Mouse (Mus musculus) forebrain, postnatal 0 days (tissue): ENCODE data around the gene Erh. TPM values are rescaled to one million over a fixed set of nuclear protein-coding genes. Genes with fewer than 3 reads are reported as not detected.
A peak's percentile ranks its signal among the peaks of the same experiment; 100 is the strongest.

ENCODE experiments used
- ATAC-seq: fragments of 200-750 bp; cut with Nextera tagmentation; 2 replicates; pipeline ENCODE4 v1.8.0; 2017; ENCODE audit warnings: mild to moderate bottlenecking, moderate library complexity
- DNase-seq: peaks from one replicate; pipeline ENCODE4 v3.0.0-alpha.2; 2015
- H3K27ac ChIP-seq: fragments of 300-500 bp; sonication (generic); 2 replicates; pipeline ENCODE4 v1.5.1; 2014; ENCODE audit warnings: low read depth, mild to moderate bottlenecking, antibody characterized with exemption, low read length, moderate library complexity, mixed read lengths
- H3K27me3 ChIP-seq: fragments of 300-500 bp; sonication (generic); 2 replicates; pipeline ENCODE4 v1.6.1; 2014; ENCODE audit warnings: mild to moderate bottlenecking, low read length, mixed read lengths; ENCODE audit not compliant: insufficient read depth
- H3K36me3 ChIP-seq: fragments of 300-500 bp; sonication (generic); 2 replicates; pipeline ENCODE4 v1.6.1; 2014; ENCODE audit warnings: mild to moderate bottlenecking, moderate library complexity; ENCODE audit not compliant: insufficient read depth
- H3K4me1 ChIP-seq: fragments of 300-500 bp; sonication (generic); 2 replicates; pipeline ENCODE4 v1.6.1; 2014; ENCODE audit warnings: antibody characterized with exemption; ENCODE audit not compliant: insufficient read depth
- H3K4me2 ChIP-seq: fragments of 300-500 bp; sonication (generic); 2 replicates; pipeline ENCODE4 v1.6.1; 2014; ENCODE audit warnings: low read depth, mild to moderate bottlenecking, moderate library complexity
- H3K4me3 ChIP-seq: fragments of 300-500 bp; sonication (generic); 2 replicates; pipeline ENCODE4 v1.5.1; 2014; ENCODE audit warnings: low read depth, low read length, mixed read lengths
- H3K9ac ChIP-seq: fragments of 300-500 bp; sonication (generic); 2 replicates; pipeline ENCODE4 v1.6.1; 2014; ENCODE audit warnings: mild to moderate bottlenecking
- H3K9me3 ChIP-seq: fragments of 300-500 bp; sonication (generic); 2 replicates; pipeline ENCODE4 v1.6.1; 2016; ENCODE audit warnings: low read length
- CTCF ChIP-seq: sonication (generic); IDR thresholded peaks from 2 replicates; pipeline ENCODE4 v1.5.1; 2016; ENCODE audit warnings: antibody characterized with exemption, control low read depth, low read depth
- WGBS: fragments of 180-500 bp; shearing (Covaris S2); extraction: QIAGEN DNeasy Blood & Tissue Kit; methylation state at CpG from one replicate; pipeline ENCODE4 v1.1.7; 2014; 5-methylcytosine and 5-hydroxymethylcytosine counted together
- polyA plus RNA-seq: library from polyadenylated mRNA; unstranded; fragments of >200 nt; fragmentation: Nextera tagmentation; extraction: Ambion mirVana; gene quantifications from 2 replicates; pipeline ENCODE4 v1.2.1, GENCODE M21; 2015
- total RNA-seq: library from RNA; depleted of rRNA; stranded (reverse); fragments of >200 nt; gene quantifications from 2 replicates; pipeline ENCODE4 v1.2.3, GENCODE M21; 2014

Erh gene
- total and polyA plus RNA-seq, 2 experiments from 2014 or later = 85.6 to 285 TPM

- H3K4me2 ChIP-seq = no peak overlapping the region
- 66% methylated on average over 6 of the region's 6 CpGs for WGBS
- H3K27me3 ChIP-seq = no peaks in the 10 kb centered on the region
- H3K9me3 ChIP-seq = no peaks in the 10 kb centered on the region
- H3K36me3 ChIP-seq = peaks cover 9% of the 10 kb centered on the region; the same call in 1 of the 2 replicates
- no peak for ATAC-seq
- TF ChIP-seq CTCF = no peak
- H3K4me3 ChIP-seq = no peak overlapping the region
- no peak overlapping the region for H3K27ac ChIP-seq
- DNase-seq = no peak
- no peak overlapping the region for H3K9ac ChIP-seq
- no peaks in the 10 kb centered on the region for H3K4me1 ChIP-seq
Observed at GRCm38 (mm10) chr12:80658661-80659060, 14.5 kb upstream of the Erh start.

GRCm38 (mm10) chr12:80654659-80655025, 10.5 kb upstream of the Erh start:
- Histone ChIP-seq H3K27me3 (no peaks in the 10 kb centered on the region), H3K9ac (no peak overlapping the region), H3K36me3 (no peaks in the 10 kb centered on the region), H3K27ac (no peak overlapping the region), H3K9me3 (no peaks in the 10 kb centered on the region), H3K4me1 (no peaks in the 10 kb centered on the region), H3K4me2 (no peak overlapping the region), H3K4me3 (no peak overlapping the region)
- 90% methylated on average over 3 of the region's 3 CpGs for WGBS
- ATAC-seq = no peak
- no peak for TF ChIP-seq CTCF
- no peak for DNase-seq

- WGBS = 77% methylated on average over 7 of the region's 7 CpGs
- H3K4me1 ChIP-seq = no peaks in the 10 kb centered on the region
Observed at GRCm38 (mm10) chr12:80653951-80654658, 10.0 kb upstream of the Erh start.

GRCm38 (mm10) chr12:80646377-80646776, 2.2 kb upstream of the Erh start:
- Histone ChIP-seq H3K4me3 (no peak overlapping the region), H3K9me3 (no peaks in the 10 kb centered on the region), H3K4me2 (peak overlapping the region; percentile 74), H3K27ac (no peak overlapping the region), H3K27me3 (no peaks in the 10 kb centered on the region), H3K9ac (no peak overlapping the region), H3K4me1 (peaks cover 28% of the 10 kb centered on the region), H3K36me3 (no peaks in the 10 kb centered on the region; the same call in 1 of the 2 replicates)
- no peak for TF ChIP-seq CTCF
- DNase-seq (no peak), ATAC-seq (no peak)
- WGBS = 93% methylated on average over 3 of the region's 3 CpGs

More at GRCm38 (mm10) chr12:80653951-80654658, 10.0 kb upstream of the Erh start:
- H3K9ac ChIP-seq = no peak overlapping the region
- no peaks in the 10 kb centered on the region for H3K36me3 ChIP-seq
- TF ChIP-seq CTCF = no peak
- no peaks in the 10 kb centered on the region for H3K27me3 ChIP-seq
- ATAC-seq (no peak), DNase-seq (no peak)
- no peak overlapping the region for H3K4me3 ChIP-seq
- no peaks in the 10 kb centered on the region for H3K9me3 ChIP-seq
- H3K4me2 ChIP-seq = no peak overlapping the region
- no peak overlapping the region for H3K27ac ChIP-seq

- Histone ChIP-seq H3K27me3 (no peaks in the 10 kb centered on the region), H3K4me3 (peak overlapping the region; percentile 94), H3K27ac (peak overlapping the region; percentile 94; the same call in 1 of the 2 replicates), H3K9me3 (no peaks in the 10 kb centered on the region), H3K36me3 (peaks cover 15% of the 10 kb centered on the region), H3K4me2 (peak overlapping the region; percentile 74), H3K9ac (peak overlapping the region; percentile 96), H3K4me1 (peaks cover 28% of the 10 kb centered on the region)
- ATAC-seq = no peak
- no peak for DNase-seq
- 9% methylated on average over 18 of the region's 18 CpGs for whole genome bisulfite sequencing
- TF ChIP-seq CTCF = no peak
Observed at GRCm38 (mm10) chr12:80644506-80644868, 346 bp upstream of the Erh start.

- Histone ChIP-seq H3K36me3 (peaks cover 28% of the 10 kb centered on the region), H3K27ac (peak overlapping the region; percentile 94), H3K9me3 (no peaks in the 10 kb centered on the region), H3K4me1 (peaks cover 28% of the 10 kb centered on the region), H3K4me3 (peak overlapping the region; percentile 94), H3K4me2 (peak overlapping the region; percentile 74), H3K27me3 (no peaks in the 10 kb centered on the region), H3K9ac (peak overlapping the region; percentile 96)
- DNase-seq = peak; percentile 52
- ATAC-seq = peak; percentile 70
- WGBS = 5% methylated on average over 47 of the region's 48 CpGs
- TF ChIP-seq CTCF = peak; percentile 70
Observed at GRCm38 (mm10) chr12:80642725-80643692, 1.1 kb downstream of the Erh start.

- Histone ChIP-seq H3K36me3 (peaks cover 40% of the 10 kb centered on the region), H3K27me3 (no peaks in the 10 kb centered on the region), H3K27ac (no peak overlapping the region), H3K4me2 (no peak overlapping the region), H3K9me3 (no peaks in the 10 kb centered on the region), H3K4me1 (no peaks in the 10 kb centered on the region), H3K9ac (no peak overlapping the region), H3K4me3 (no peak overlapping the region)
- WGBS = 83% methylated on average over 5 of the region's 5 CpGs
- DNase-seq (no peak), ATAC-seq (no peak)
- no peak for TF ChIP-seq CTCF
Observed at GRCm38 (mm10) chr12:80631790-80632189, 12.4 kb downstream of the Erh start.
